Mouse (Mus musculus) ES-E14 (cell line): ENCODE results near the gene Ugt8a. TPM values are rescaled to one million over a fixed set of nuclear protein-coding genes. Genes with fewer than 3 reads are reported as not detected.

Experiments used
- DNase-seq: peaks from one replicate; pipeline ENCODE4 v3.0.0-alpha.2; 2013; ENCODE audit warnings: low read depth, low spot score
- H3K27ac ChIP-seq: 2 replicates; pipeline ENCODE4 v1.5.1; 2012; ENCODE audit warnings: low read depth, mild to moderate bottlenecking, low read length, moderate library complexity, mixed read lengths; ENCODE audit not compliant: poor library complexity, insufficient read depth, severe bottlenecking
- H3K36me3 ChIP-seq: 2 replicates; pipeline ENCODE4 v1.6.1; 2012; ENCODE audit warnings: mild to moderate bottlenecking, low read length, moderate library complexity, mixed read lengths; ENCODE audit not compliant: control insufficient read depth, poor library complexity, insufficient read depth, severe bottlenecking
- H3K4me1 ChIP-seq, 2 experiments: fragments of 150-350 bp in 1 of 2; sonication (generic) in 1 of 2; 2 replicates each; pipeline ENCODE4 v1.6.1; 2012; ENCODE audit warnings: low read length in 2 of 2, mild to moderate bottlenecking in 1 of 2, mixed read lengths in 1 of 2; ENCODE audit not compliant: control insufficient read depth in 2 of 2, insufficient read depth in 2 of 2, poor library complexity in 1 of 2
- H3K4me3 ChIP-seq, 2 experiments: fragments of 150-350 bp in 1 of 2; sonication (generic) in 1 of 2; 2 replicates each; pipeline ENCODE4 v1.5.1; 2012; ENCODE audit warnings: low read length in 2 of 2, low read depth in 1 of 2, mild to moderate bottlenecking in 1 of 2, mixed read lengths in 1 of 2; ENCODE audit not compliant: insufficient read depth in 1 of 2, poor library complexity in 1 of 2, severe bottlenecking in 1 of 2
- H3K9ac ChIP-seq: 2 replicates; pipeline ENCODE4 v1.6.1; 2012; ENCODE audit warnings: low read depth, mild to moderate bottlenecking, low read length, mixed read lengths; ENCODE audit not compliant: poor library complexity, insufficient read depth, severe bottlenecking
- H3K9me3 ChIP-seq: fragments of 150-350 bp; sonication (generic); 2 replicates; pipeline ENCODE4 v1.6.1; 2012; ENCODE audit warnings: low read depth, mild to moderate bottlenecking, low read length; ENCODE audit not compliant: control insufficient read depth, insufficient read depth
- CHD2 ChIP-seq: IDR thresholded peaks from 2 replicates; pipeline ENCODE4 v1.6.1; 2014; ENCODE audit warnings: mild to moderate bottlenecking, low read depth, low read length, inconsistent platforms
- HCFC1 ChIP-seq: IDR thresholded peaks from 2 replicates; pipeline ENCODE4 v1.6.1; 2012; ENCODE audit warnings: low read length, inconsistent platforms, borderline replicate concordance; ENCODE audit not compliant: insufficient read depth
- MAFK ChIP-seq: IDR thresholded peaks from 2 replicates; pipeline ENCODE4 v1.6.1; 2014; ENCODE audit warnings: mild to moderate bottlenecking, low read depth, low read length, inconsistent platforms; ENCODE audit not compliant: insufficient read depth
- ZC3H11A ChIP-seq: IDR thresholded peaks from 2 replicates; pipeline ENCODE4 v1.6.1; 2012; ENCODE audit warnings: low read depth, mild to moderate bottlenecking, inconsistent platforms, low read length, borderline replicate concordance
- ZNF384 ChIP-seq: IDR thresholded peaks from 2 replicates; pipeline ENCODE4 v1.6.1; 2012; ENCODE audit warnings: low read depth, low read length, inconsistent platforms
- in situ Hi-C, 2 experiments: fragments of 600-800 bp; cut with MboI; formaldehyde crosslinking; loops; one replicate each; pipeline ENCODE4 v1.15.1; 2025; ENCODE audit warnings: low sequenced_read_pairs in 2 of 2, inconsistent platforms in 1 of 2; ENCODE audit not compliant: unreplicated experiment in 2 of 2
- total RNA-seq: library from RNA; depleted of rRNA; stranded (reverse); fragments of 300-350 nt; gene quantifications from 2 replicates; pipeline ENCODE4 v1.2.3, GENCODE M21; 2012

The Ugt8a gene
- total RNA-seq, 1 experiment, result 5.7 TPM

DNA sequence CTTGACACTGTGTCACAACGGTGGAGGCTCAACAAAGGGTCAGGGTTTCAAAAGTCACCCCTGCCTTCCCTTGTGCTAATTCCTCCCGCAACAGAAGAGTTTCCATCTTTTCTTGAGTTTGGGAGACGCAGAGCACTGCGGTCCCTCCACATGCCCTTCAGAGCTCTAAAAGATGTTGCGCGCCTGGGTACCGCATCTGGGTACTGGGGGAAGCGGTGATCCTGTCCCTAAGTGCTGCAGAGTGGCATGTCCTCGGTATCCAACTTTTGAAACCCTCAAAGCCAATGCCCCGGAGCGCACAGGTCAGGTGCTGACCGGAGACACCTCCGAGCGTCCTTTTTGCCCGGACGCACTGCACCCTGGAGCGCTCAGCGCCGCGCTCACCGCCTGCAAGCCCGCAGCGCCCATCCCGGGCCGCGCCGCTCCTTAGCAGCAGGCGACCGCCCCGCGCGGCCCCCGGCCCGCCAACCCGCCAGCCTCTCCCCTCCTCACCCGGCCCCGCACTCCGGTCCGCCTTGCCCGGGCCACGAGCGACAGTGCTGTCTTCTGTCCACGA, 805 bp downstream of the Ugt8a start:
- H3K4me1 ChIP-seq, result no peaks in the 10 kb centered on the region
- no peaks in the 10 kb centered on the region for H3K36me3 ChIP-seq
- no peaks in the 10 kb centered on the region for H3K9me3 ChIP-seq
- H3K9ac ChIP-seq, result peak overlapping the region; percentile 82
- TF ChIP-seq ZC3H11A (no peak), HCFC1 (no peak), ZNF384 (no peak)
- DNase-seq, result peak; percentile 15
- peak overlapping the region; percentile 68 to 87 for H3K4me3 ChIP-seq
- no peak overlapping the region for H3K27ac ChIP-seq
- in situ Hi-C loops, result no loop called here

- DNase-seq, result no peak
- Histone ChIP-seq H3K9ac (no peak overlapping the region), H3K4me1 (no peaks in the 10 kb centered on the region), H3K36me3 (no peaks in the 10 kb centered on the region), H3K9me3 (no peaks in the 10 kb centered on the region), H3K27ac (no peak overlapping the region), H3K4me3 (no peak overlapping the region)
- in situ Hi-C loops, result no loop called here
- TF ChIP-seq ZC3H11A (no peak), ZNF384 (no peak), HCFC1 (no peak), MAFK (no peak), CHD2 (no peak)
Observed at GRCm38 (mm10) chr3:125935796-125936195, 2.6 kb downstream of the Ugt8a start.

DNA sequence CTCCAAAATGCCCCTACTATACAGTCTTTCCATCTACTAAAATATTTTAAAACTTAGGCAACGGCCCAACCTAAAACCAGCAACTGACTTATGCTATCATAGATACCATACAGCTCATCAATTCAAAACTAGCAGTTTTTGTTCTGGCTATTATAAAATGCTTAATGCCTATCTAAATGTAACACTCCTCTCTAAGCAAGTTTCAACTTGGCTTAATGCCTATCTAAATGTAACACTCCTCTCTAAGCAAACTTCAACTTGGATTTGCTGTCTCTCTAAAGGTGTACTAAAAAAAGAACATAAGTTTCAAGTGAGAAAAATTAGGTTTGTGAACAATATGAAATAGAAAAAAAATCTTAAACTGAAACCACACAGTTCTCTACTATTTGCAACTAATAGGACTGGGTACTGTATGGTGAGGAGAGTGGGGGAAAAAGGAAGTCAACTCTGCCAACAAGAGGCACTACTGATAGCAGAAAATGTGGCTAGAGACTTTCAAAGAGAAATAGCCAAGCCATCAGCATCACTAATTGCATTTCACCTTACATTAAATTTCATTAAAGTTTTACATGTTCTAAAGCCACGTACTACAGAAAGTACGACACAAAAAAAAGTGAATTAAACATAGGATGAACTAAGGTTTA, 5.7 kb downstream of the Ugt8a start:
- in situ Hi-C loops, result no loop called here
- no peaks in the 10 kb centered on the region for H3K36me3 ChIP-seq
- no peaks in the 10 kb centered on the region for H3K4me1 ChIP-seq
- H3K27ac ChIP-seq, result no peak overlapping the region
- no peaks in the 10 kb centered on the region for H3K9me3 ChIP-seq
- DNase-seq, result no peak
- no peak overlapping the region for H3K4me3 ChIP-seq
- TF ChIP-seq ZC3H11A (no peak), CHD2 (no peak)
- H3K9ac ChIP-seq, result no peak overlapping the region

- Histone ChIP-seq H3K4me1 (no peaks in the 10 kb centered on the region), H3K27ac (no peak overlapping the region), H3K9ac (no peak overlapping the region), H3K9me3 (no peaks in the 10 kb centered on the region), H3K4me3 (no peak overlapping the region), H3K36me3 (no peaks in the 10 kb centered on the region)
- TF ChIP-seq ZNF384 (no peak), HCFC1 (no peak), MAFK (no peak), CHD2 (no peak), ZC3H11A (no peak)
- in situ Hi-C loops, result no loop called here
- no peak for DNase-seq
Observed at GRCm38 (mm10) chr3:125931059-125931458, 7.4 kb downstream of the Ugt8a start.

DNA sequence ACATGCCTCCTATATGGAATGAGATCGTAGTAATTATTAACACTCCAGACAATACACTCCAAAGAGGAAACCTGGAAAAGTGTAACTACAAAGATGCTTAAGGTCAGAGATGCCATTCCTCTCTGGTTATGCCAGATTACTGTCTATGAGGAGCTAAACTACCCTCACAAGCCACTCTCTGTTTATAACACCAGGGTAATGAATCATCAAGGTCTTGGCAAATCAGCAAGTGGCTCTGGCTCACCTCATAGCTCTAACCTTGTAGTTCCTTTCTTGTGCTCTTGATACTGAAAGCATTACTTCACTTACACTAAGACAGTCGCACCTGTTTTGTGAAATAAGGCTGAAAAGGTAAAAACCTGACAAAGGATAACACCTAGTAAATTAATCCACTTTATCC, 17.5 kb downstream of the Ugt8a start:
- in situ Hi-C loops, result no loop called here
- Histone ChIP-seq H3K9ac (no peak overlapping the region), H3K4me1 (no peaks in the 10 kb centered on the region), H3K4me3 (no peak overlapping the region), H3K27ac (no peak overlapping the region), H3K36me3 (no peaks in the 10 kb centered on the region), H3K9me3 (no peaks in the 10 kb centered on the region)
- TF ChIP-seq ZNF384, result no peak
- TF ChIP-seq CHD2, result no peak
- TF ChIP-seq HCFC1, result no peak
- no peak for TF ChIP-seq MAFK
- TF ChIP-seq ZC3H11A, result no peak
- DNase-seq, result no peak
